Mouse (Mus musculus): ENCODE data around the gene Inpp1. TPM values are rescaled to one million over a fixed set of nuclear protein-coding genes. Genes with fewer than 3 reads are reported as not detected.

The Inpp1 gene
- polyA plus RNA-seq, 1 experiment from 2014 or later = 18.8 TPM

- H3K27ac ChIP-seq (ENCODE audit: low read length) = peak overlapping the region; percentile 77; the same call in 1 of the 2 replicates
- 0 out of 2 replicates have a peak overlapping the region, but pooled peaks have one; percentile 8 for H3K9ac ChIP-seq (ENCODE audit: low read depth, low read length)
- H3K9me3 ChIP-seq (ENCODE audit: control insufficient read depth, low read length) = no peaks in the 10 kb centered on the region
- WGBS = 51% methylated on average over 5 of the region's 5 CpGs
- no peak overlapping the region for H3K4me3 ChIP-seq (ENCODE audit: low read length)
- no peaks in the 10 kb centered on the region; the same call in 1 of the 2 replicates for H3K36me3 ChIP-seq (ENCODE audit: control insufficient read depth, insufficient read depth, low read length)
- H3K4me1 ChIP-seq (ENCODE audit: control insufficient read depth, insufficient read depth, low read length) = peaks cover 11% of the 10 kb centered on the region
- peak; percentile 60 for ATAC-seq
- H3K27me3 ChIP-seq (replicated peaks; ENCODE audit: control insufficient read depth, insufficient read depth, low read length) = no peaks in the 10 kb centered on the region
- H3K4me2 ChIP-seq (ENCODE audit: low read depth, low read length) = peak overlapping the region; percentile 35; the same call in 1 of the 2 replicates
Measured at GRCm38 (mm10) chr1:52799772-52800171, 17.7 kb downstream of the Inpp1 start.

DNA sequence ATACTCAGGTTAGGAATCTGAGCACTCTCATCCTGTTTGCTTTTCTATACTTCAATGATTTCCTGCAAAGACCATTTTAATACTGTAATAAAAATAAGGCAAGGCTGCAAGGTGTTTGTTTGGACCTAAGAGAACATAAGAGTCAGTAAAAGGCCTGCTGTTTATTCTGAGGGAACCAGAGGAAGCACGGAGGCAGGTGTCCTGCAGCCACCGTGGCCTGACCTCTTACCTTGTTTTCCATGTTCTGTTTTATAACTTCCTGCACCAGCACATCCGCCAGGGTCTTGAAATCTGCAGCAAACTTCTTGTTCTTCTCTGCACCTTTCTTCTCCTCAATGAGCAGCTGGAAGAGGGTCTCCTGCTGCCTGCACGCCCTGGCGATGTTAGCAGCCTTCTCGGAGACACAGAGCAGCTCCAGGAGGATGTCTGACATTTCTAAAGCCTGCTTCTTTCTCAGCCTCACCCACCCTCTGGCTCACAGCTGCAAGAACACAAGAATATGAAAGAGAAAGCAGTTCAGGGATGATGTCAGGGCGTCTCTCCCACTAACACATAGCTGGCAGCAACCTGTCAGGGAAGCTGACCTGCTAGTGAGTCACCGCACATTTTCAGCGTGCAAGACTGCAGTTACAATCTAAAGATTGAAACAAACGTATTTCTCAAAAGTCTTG is 18.3 kb downstream of the Inpp1 start:
- H3K27ac ChIP-seq (ENCODE audit: low read length) = peak overlapping the region; percentile 77
- no peaks in the 10 kb centered on the region; the same call in 1 of the 2 replicates for H3K36me3 ChIP-seq (ENCODE audit: control insufficient read depth, insufficient read depth, low read length)
- peak; percentile 87 for ATAC-seq
- H3K9me3 ChIP-seq (ENCODE audit: control insufficient read depth, low read length) = no peaks in the 10 kb centered on the region
- no peaks in the 10 kb centered on the region for H3K27me3 ChIP-seq (replicated peaks; ENCODE audit: control insufficient read depth, insufficient read depth, low read length)
- H3K9ac ChIP-seq (ENCODE audit: low read depth, low read length) = 0 out of 2 replicates have a peak overlapping the region, but pooled peaks have one; percentile 9
- 40% methylated on average over 10 of the region's 10 CpGs for WGBS
- H3K4me2 ChIP-seq (ENCODE audit: low read depth, low read length) = peak overlapping the region; percentile 35
- peaks cover 11% of the 10 kb centered on the region for H3K4me1 ChIP-seq (ENCODE audit: control insufficient read depth, insufficient read depth, low read length)
- peak overlapping the region; percentile 3; the same call in 1 of the 2 replicates for H3K4me3 ChIP-seq (ENCODE audit: low read length)

GRCm38 (mm10) chr1:52795927-52796326 is 21.6 kb downstream of the Inpp1 start:
- peaks cover 11% of the 10 kb centered on the region for H3K4me1 ChIP-seq (ENCODE audit: control insufficient read depth, insufficient read depth, low read length)
- no peaks in the 10 kb centered on the region for H3K9me3 ChIP-seq (ENCODE audit: control insufficient read depth, low read length)
- H3K4me2 ChIP-seq (ENCODE audit: low read depth, low read length) = no peak overlapping the region
- no peak overlapping the region for H3K9ac ChIP-seq (ENCODE audit: low read depth, low read length)
- H3K36me3 ChIP-seq (ENCODE audit: control insufficient read depth, insufficient read depth, low read length) = no peaks in the 10 kb centered on the region
- no peak overlapping the region for H3K4me3 ChIP-seq (ENCODE audit: low read length)
- no peak overlapping the region for H3K27ac ChIP-seq (ENCODE audit: low read length)
- ATAC-seq = no peak
- WGBS = 73% methylated on average over 2 of the region's 2 CpGs
- H3K27me3 ChIP-seq (replicated peaks; ENCODE audit: control insufficient read depth, insufficient read depth, low read length) = no peaks in the 10 kb centered on the region

DNA sequence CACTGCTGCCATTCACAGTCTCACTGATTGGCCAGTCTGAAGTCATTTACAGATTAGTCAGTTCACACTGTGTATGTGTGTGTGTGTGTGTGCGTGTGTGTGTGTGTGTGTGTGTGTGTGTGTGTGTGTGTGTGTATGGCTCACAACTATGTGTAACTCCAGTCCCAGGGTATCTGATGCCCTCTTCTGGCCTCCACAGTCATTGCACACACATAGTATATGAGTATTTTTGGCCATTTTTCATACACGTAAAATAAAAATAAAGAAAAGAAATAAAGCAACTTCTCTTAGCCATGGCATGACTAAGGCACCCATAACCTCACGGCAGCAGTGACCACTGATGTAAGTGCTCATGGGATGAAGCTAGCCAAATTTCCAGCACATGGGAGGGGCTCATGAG is 23.8 kb downstream of the Inpp1 start:
- WGBS = 89% methylated on average over 3 of the region's 3 CpGs
- no peak overlapping the region for H3K9ac ChIP-seq (ENCODE audit: low read depth, low read length)
- H3K36me3 ChIP-seq (ENCODE audit: control insufficient read depth, insufficient read depth, low read length) = no peaks in the 10 kb centered on the region; the same call in 1 of the 2 replicates
- H3K27me3 ChIP-seq (replicated peaks; ENCODE audit: control insufficient read depth, insufficient read depth, low read length) = no peaks in the 10 kb centered on the region
- H3K4me2 ChIP-seq (ENCODE audit: low read depth, low read length) = no peak overlapping the region
- no peak overlapping the region for H3K27ac ChIP-seq (ENCODE audit: low read length)
- H3K9me3 ChIP-seq (ENCODE audit: control insufficient read depth, low read length) = no peaks in the 10 kb centered on the region
- H3K4me1 ChIP-seq (ENCODE audit: control insufficient read depth, insufficient read depth, low read length) = no peaks in the 10 kb centered on the region
- no peak overlapping the region for H3K4me3 ChIP-seq (ENCODE audit: low read length)
- ATAC-seq = no peak

DNA sequence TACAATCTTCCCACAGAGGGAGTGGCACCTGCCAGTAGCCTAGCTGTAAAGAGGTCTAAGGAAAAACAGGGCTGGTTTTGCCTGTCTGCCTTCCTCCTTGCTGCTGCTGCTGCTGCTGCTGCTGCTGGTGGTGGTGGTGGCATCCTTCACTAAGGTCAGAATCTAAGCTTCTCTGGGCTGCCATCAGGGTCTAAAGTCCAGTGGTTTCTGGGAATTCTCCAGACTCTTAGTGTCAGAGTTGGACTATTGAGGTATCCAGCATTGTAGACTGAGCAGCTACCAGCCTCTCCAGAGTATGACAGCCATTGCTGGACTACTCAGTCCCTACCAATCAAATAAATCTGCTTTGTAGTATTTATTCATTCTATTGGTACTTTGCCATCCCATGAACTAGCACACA is 24.8 kb downstream of the Inpp1 start:
- no peak overlapping the region for H3K4me3 ChIP-seq (ENCODE audit: low read length)
- H3K9me3 ChIP-seq (ENCODE audit: control insufficient read depth, low read length) = no peaks in the 10 kb centered on the region
- H3K36me3 ChIP-seq (ENCODE audit: control insufficient read depth, insufficient read depth, low read length) = no peaks in the 10 kb centered on the region; the same call in 1 of the 2 replicates
- no peak overlapping the region for H3K27ac ChIP-seq (ENCODE audit: low read length)
- no peaks in the 10 kb centered on the region for H3K4me1 ChIP-seq (ENCODE audit: control insufficient read depth, insufficient read depth, low read length)
- no peak overlapping the region for H3K4me2 ChIP-seq (ENCODE audit: low read depth, low read length)
- ATAC-seq = no peak
- no peak overlapping the region for H3K9ac ChIP-seq (ENCODE audit: low read depth, low read length)
- no peaks in the 10 kb centered on the region for H3K27me3 ChIP-seq (replicated peaks; ENCODE audit: control insufficient read depth, insufficient read depth, low read length)

DNA sequence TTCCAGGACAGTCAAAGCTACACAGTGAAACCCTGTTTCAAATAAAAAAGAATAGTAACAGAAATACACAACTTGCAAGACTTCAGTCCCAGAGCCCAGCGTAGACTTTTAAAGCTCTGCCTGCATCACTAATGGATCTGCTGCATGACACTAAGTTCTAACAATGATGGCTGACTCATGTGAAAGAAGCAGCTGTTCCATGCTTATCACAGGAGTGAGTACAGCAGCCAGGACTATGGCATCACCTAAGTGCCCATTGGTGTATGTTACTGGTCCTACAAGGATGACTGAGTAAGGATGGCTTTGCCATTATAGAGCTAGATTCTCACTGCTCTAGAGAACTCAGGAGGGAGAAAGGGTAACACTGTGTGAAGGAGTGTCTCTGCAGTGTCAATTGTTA is 30.2 kb downstream of the Inpp1 start:
- ATAC-seq = no peak
- Histone ChIP-seq H3K9ac (ENCODE audit: low read depth, low read length) (no peak overlapping the region), H3K27me3 (replicated peaks; ENCODE audit: control insufficient read depth, insufficient read depth, low read length) (no peaks in the 10 kb centered on the region), H3K4me1 (ENCODE audit: control insufficient read depth, insufficient read depth, low read length) (no peaks in the 10 kb centered on the region), H3K27ac (ENCODE audit: low read length) (no peak overlapping the region), H3K4me3 (ENCODE audit: low read length) (no peak overlapping the region), H3K9me3 (ENCODE audit: control insufficient read depth, low read length) (no peaks in the 10 kb centered on the region), H3K36me3 (ENCODE audit: control insufficient read depth, insufficient read depth, low read length) (no peaks in the 10 kb centered on the region; the same call in 1 of the 2 replicates), H3K4me2 (ENCODE audit: low read depth, low read length) (no peak overlapping the region)
- 96% methylated on average over 1 of the region's 1 CpGs for WGBS

DNA sequence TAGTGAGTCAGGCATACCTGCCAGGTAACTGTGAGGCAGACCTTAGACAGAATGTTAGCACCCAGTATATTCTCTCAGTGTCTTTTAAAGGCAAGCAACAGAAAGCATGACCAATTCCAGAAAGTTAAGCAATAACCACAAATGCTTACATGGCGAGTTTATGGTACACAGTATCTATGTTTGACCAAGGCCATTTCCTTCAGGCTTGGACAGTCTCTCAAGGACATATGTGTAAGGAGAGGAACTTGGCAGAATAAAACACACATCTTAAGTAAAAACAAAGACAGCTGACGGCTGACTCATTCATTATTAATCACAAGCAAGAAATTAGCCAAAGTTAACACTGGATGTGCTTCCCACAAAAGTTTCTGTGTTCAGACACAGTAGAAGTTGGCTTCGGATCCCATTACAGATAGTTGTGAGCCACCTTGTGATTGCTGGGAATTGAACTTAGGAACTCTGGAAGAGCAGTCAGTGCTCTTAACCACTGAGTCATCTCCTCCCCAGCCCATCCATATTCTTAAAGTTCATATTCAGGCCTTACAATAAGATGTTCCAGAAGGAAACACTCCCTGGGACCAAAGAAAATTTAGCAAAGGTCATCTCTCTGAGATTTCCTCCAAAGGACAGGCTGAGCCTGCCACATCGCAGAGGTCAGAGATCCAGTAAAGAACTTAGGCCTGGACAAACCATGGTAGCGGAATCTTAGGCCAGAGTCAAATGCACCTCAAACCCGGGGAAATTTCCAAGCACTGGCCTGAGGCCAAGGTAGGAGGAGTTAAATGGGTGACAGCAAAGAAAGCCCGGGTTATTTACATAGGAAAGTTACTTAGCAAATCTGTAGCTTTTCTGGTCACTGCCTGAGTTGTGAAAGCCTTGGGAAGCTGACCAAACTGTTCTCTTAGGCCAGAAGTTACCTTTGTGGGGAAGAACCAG is 52.0 kb downstream of the Inpp1 start:
- Histone ChIP-seq H3K9ac (ENCODE audit: low read depth, low read length) (no peak overlapping the region), H3K27me3 (replicated peaks; ENCODE audit: control insufficient read depth, insufficient read depth, low read length) (no peaks in the 10 kb centered on the region), H3K9me3 (ENCODE audit: control insufficient read depth, low read length) (no peaks in the 10 kb centered on the region), H3K4me2 (ENCODE audit: low read depth, low read length) (no peak overlapping the region), H3K27ac (ENCODE audit: low read length) (peak overlapping the region; percentile 57), H3K4me3 (ENCODE audit: low read length) (no peak overlapping the region), H3K36me3 (ENCODE audit: control insufficient read depth, insufficient read depth, low read length) (no peaks in the 10 kb centered on the region), H3K4me1 (ENCODE audit: control insufficient read depth, insufficient read depth, low read length) (peaks cover 3% of the 10 kb centered on the region; the same call in 1 of the 2 replicates)
- peak; percentile 81 for ATAC-seq
- WGBS = 58% methylated on average over 7 of the region's 7 CpGs

- no peak overlapping the region for H3K9ac ChIP-seq (ENCODE audit: low read depth, low read length)
- H3K9me3 ChIP-seq (ENCODE audit: control insufficient read depth, low read length) = no peaks in the 10 kb centered on the region
- no peaks in the 10 kb centered on the region for H3K27me3 ChIP-seq (replicated peaks; ENCODE audit: control insufficient read depth, insufficient read depth, low read length)
- no peaks in the 10 kb centered on the region for H3K36me3 ChIP-seq (ENCODE audit: control insufficient read depth, insufficient read depth, low read length)
- no peak overlapping the region for H3K4me3 ChIP-seq (ENCODE audit: low read length)
- H3K4me2 ChIP-seq (ENCODE audit: low read depth, low read length) = 0 out of 2 replicates have a peak overlapping the region, but pooled peaks have one; percentile 30
- no peak overlapping the region for H3K27ac ChIP-seq (ENCODE audit: low read length)
- H3K4me1 ChIP-seq (ENCODE audit: control insufficient read depth, insufficient read depth, low read length) = peaks cover 3% of the 10 kb centered on the region; the same call in 1 of the 2 replicates
- peak; percentile 40; the same call in 1 of the 2 replicates for ATAC-seq
- WGBS = 63% methylated on average over 4 of the region's 4 CpGs
Measured at GRCm38 (mm10) chr1:52763894-52764809, 53.3 kb downstream of the Inpp1 start.
